8 mouse cellular contexts compared by ENCODE assay signal in genomic region chr8:120072259-120072658, GRCm38 (mm10). TPM values are rescaled to one million over a fixed set of nuclear protein-coding genes. Genes with fewer than 3 reads are reported as not detected.
DNase-seq lines count a peak whose midpoint lies in the region; ATAC-seq and TF ChIP-seq lines count a peak whose summit lies in the region.

No protein-coding gene starts in this region.

- ATAC-seq in midbrain, postnatal 0 days (ENCODE audit: low FRiP score), result no peak
- ATAC-seq in midbrain, embryonic 15.5 days (replicated peaks), result no peak

- no peak overlapping the region for H3K9ac ChIP-seq in midbrain, postnatal 0 days (replicated peaks; ENCODE audit: low read length, poor library complexity, severe bottlenecking)
- no peak overlapping the region for H3K9ac ChIP-seq in midbrain, embryonic 15.5 days

- no peaks in the 10 kb centered on the region for H3K9me3 ChIP-seq in midbrain, postnatal 0 days (ENCODE audit: low read length)
- H3K9me3 ChIP-seq in midbrain, embryonic 15.5 days, result no peaks in the 10 kb centered on the region

- 55% methylated on average over 9 of the region's 9 CpGs for WGBS in midbrain, postnatal 0 days
- WGBS in midbrain, embryonic 15.5 days, result 46% methylated on average over 9 of the region's 9 CpGs

- TF ChIP-seq CTCF in midbrain, postnatal 0 days (IDR thresholded peaks at IDR 0.05), result no peak

- DNase-seq in heart, adult 11 months, result peak; percentile 95
- DNase-seq in heart, postnatal 10 days, result no peak
- DNase-seq in midbrain, postnatal 0 days (ENCODE audit: low spot score), result peak; percentile 11
- peak; percentile 83 for DNase-seq in cerebellum, adult 9-10 months
- peak; percentile 52 for DNase-seq in urinary bladder, postnatal 25 days (ENCODE audit: low spot score)
- no peak for DNase-seq in right cerebral cortex, adult 18-20 months
- DNase-seq in right cerebral cortex, postnatal 25 days, result no peak

- H3K4me1 ChIP-seq in midbrain, postnatal 0 days (ENCODE audit: insufficient read depth, low read length), result no peaks in the 10 kb centered on the region
- peaks cover 4% of the 10 kb centered on the region; the same call in 1 of the 2 replicates for H3K4me1 ChIP-seq in midbrain, embryonic 15.5 days

- H3K36me3 ChIP-seq in midbrain, postnatal 0 days (ENCODE audit: insufficient read depth, low read length), result no peaks in the 10 kb centered on the region
- no peaks in the 10 kb centered on the region for H3K36me3 ChIP-seq in midbrain, embryonic 15.5 days (replicated peaks)

- H3K4me3 ChIP-seq in midbrain, postnatal 0 days (ENCODE audit: low read depth, low read length), result no peak overlapping the region
- no peak overlapping the region for H3K4me3 ChIP-seq in midbrain, embryonic 15.5 days

- no peak overlapping the region for H3K4me2 ChIP-seq in midbrain, postnatal 0 days (ENCODE audit: low read depth, low read length, poor library complexity, severe bottlenecking)
- no peak overlapping the region for H3K4me2 ChIP-seq in midbrain, embryonic 15.5 days

- H3K27ac ChIP-seq in midbrain, postnatal 0 days (ENCODE audit: low read depth, low read length), result no peak overlapping the region
- H3K27ac ChIP-seq in midbrain, embryonic 15.5 days, result no peak overlapping the region

- intact Hi-C loops in heart, postnatal 10 days (cut with DNase I), result loop anchor here (1.0 to 5.0 kb wide), 3 partner anchors 90 to 290 kb away; no protein-coding TSS in a partner anchor

- no peaks in the 10 kb centered on the region for H3K27me3 ChIP-seq in midbrain, postnatal 0 days (ENCODE audit: insufficient read depth, low read length)
- H3K27me3 ChIP-seq in midbrain, embryonic 15.5 days (replicated peaks), result no peaks in the 10 kb centered on the region

RNA-seq across cellular contexts. Expression of gene Zdhhc7, which starts 29.0 kb away (rescaled TPM):
- total RNA-seq in heart, postnatal 10 days (2021), result 10 to 100 TPM; 38.0 to 43.6 TPM
- 34.1 and 40.8 TPM in 2 replicates for total RNA-seq in midbrain, postnatal 0 days (2014; rRNA removed)
- 23.9 and 24.6 TPM in 2 replicates for polyA plus RNA-seq in midbrain, postnatal 0 days (2015; fragmentation: Nextera tagmentation; extraction: Ambion mirVana)
- 31.3 and 33.8 TPM in 2 replicates for polyA plus RNA-seq in midbrain, embryonic 15.5 days (2015; fragmentation: Nextera tagmentation; extraction: Ambion mirVana)

RNA-seq across cellular contexts. Expression of gene 6430548M08Rik, which starts 41.7 kb away (rescaled TPM):
- 10 to 100 TPM; 18.7 to 20.1 TPM for total RNA-seq in heart, postnatal 10 days (2021)
- 69.7 and 71.1 TPM in 2 replicates for total RNA-seq in midbrain, postnatal 0 days (2014; rRNA removed)
- polyA plus RNA-seq in midbrain, postnatal 0 days (2015; fragmentation: Nextera tagmentation; extraction: Ambion mirVana), result 38.3 and 40.5 TPM in 2 replicates
- polyA plus RNA-seq in midbrain, embryonic 15.5 days (2015; fragmentation: Nextera tagmentation; extraction: Ambion mirVana), result 33.6 and 35.7 TPM in 2 replicates

Comparison
In these comparisons a context has a peak if more than half of its experiments do, and no peak if none do; other contexts are left out.
1. DNase-seq: peak in heart, adult 11 months (single experiment), midbrain, postnatal 0 days (single experiment), cerebellum, adult 9-10 months (single experiment) and urinary bladder, postnatal 25 days (single experiment); none in heart, postnatal 10 days (0 of 2), right cerebral cortex, adult 18-20 months (single experiment) and right cerebral cortex, postnatal 25 days (single experiment).